In genomic region chr5:150426595-150426994, GRCm38 (mm10) we compare ENCODE assay signal across 8 mouse cellular contexts.
DNase-seq lines count a peak whose midpoint lies in the region; ATAC-seq lines count a peak whose summit lies in the region.

No protein-coding gene starts in this region.

- intact Hi-C loops in heart, postnatal 25 days (cut with DNase I), result loop anchor here (2.0 to 5.0 kb wide), 2 partner anchors 194 to 259 kb away; no protein-coding TSS in a partner anchor

- peaks cover 62% of the 10 kb centered on the region for H3K36me3 ChIP-seq in forebrain, embryonic 15.5 days

- H3K27ac ChIP-seq in forebrain, embryonic 15.5 days (replicated peaks), result no peak overlapping the region

- H3K4me2 ChIP-seq in forebrain, embryonic 15.5 days (replicated peaks), result no peak overlapping the region

- DNase-seq in heart, adult 11 months, result peak; percentile 80
- DNase-seq in heart, postnatal 25 days (ENCODE audit: low spot score), result no peak
- peak; percentile 35 for DNase-seq in right cerebral cortex, adult 18-20 months
- no peak for DNase-seq in right cerebral cortex, postnatal 25 days
- peak; percentile 47 for DNase-seq in cerebellum, adult 11-12 months
- peak; percentile 65 to 70 for DNase-seq in kidney, postnatal 4 days
- DNase-seq in right cerebral cortex, postnatal 10 days (ENCODE audit: low spot score in 2 of 2), result peak; percentile 60 to 69

- H3K4me1 ChIP-seq in forebrain, embryonic 15.5 days, result no peaks in the 10 kb centered on the region

- no peak for ATAC-seq in forebrain, embryonic 15.5 days (replicated peaks)

- no peaks in the 10 kb centered on the region for H3K27me3 ChIP-seq in forebrain, embryonic 15.5 days

- no peak overlapping the region for H3K9ac ChIP-seq in forebrain, embryonic 15.5 days (replicated peaks)

- 93% methylated on average over 3 of the region's 3 CpGs for WGBS in forebrain, embryonic 15.5 days

- no peaks in the 10 kb centered on the region for H3K9me3 ChIP-seq in forebrain, embryonic 15.5 days

- no peak overlapping the region for H3K4me3 ChIP-seq in forebrain, embryonic 15.5 days

Comparison
In these comparisons a context has a peak if more than half of its experiments do, and no peak if none do; other contexts are left out.
1. DNase-seq: peak in heart, adult 11 months (single experiment), right cerebral cortex, adult 18-20 months (single experiment), cerebellum, adult 11-12 months (single experiment), kidney, postnatal 4 days (2 of 2) and right cerebral cortex, postnatal 10 days (2 of 2); none in heart, postnatal 25 days (single experiment) and right cerebral cortex, postnatal 25 days (single experiment).